Mouse (Mus musculus) testis, adult 2 months (tissue): ENCODE data around the gene Tgfb2.

Source experiments
- CTCF ChIP-seq: fragments of 200-500 bp; IDR thresholded peaks from 2 replicates; pipeline ENCODE4 v1.5.1; 2012; ENCODE audit warnings: low read depth, mild to moderate bottlenecking, inconsistent platforms, low read length, moderate library complexity; ENCODE audit not compliant: control insufficient read depth, insufficient read depth, insufficient replicate concordance
- POLR2A ChIP-seq: fragments of 200-500 bp; IDR thresholded peaks from 2 replicates; pipeline ENCODE4 v1.6.1; 2012; ENCODE audit warnings: low read depth, mild to moderate bottlenecking, inconsistent platforms, low read length, moderate library complexity; ENCODE audit not compliant: control insufficient read depth

DNA sequence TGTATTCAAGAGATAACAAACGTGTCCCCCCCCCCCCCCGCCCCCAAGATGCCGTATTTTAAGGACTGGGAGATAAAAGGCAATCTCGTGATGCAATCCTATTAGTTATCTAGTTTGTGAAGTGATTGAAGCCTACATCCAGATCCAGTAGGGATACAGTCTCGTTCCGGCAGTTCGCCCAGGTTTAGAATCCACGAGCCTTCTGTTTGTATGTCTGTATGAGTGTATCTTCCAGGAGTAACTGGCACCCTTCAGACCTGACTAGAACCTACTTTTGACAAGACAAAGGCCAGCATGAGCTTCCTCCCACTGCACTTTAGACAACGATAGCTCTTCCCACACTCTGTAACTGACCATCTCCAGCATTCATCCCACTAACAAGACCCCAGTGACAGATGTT is 14.1 kb downstream of the Tgfb2 start:
- TF ChIP-seq CTCF = no peak
- no peak for TF ChIP-seq POLR2A
